Mouse (Mus musculus) mouse embryonic stem cell (cell line): ENCODE results near the gene Arl10.
"Not testable (repeated sequence)": the region's sequence is repeated elsewhere in the genome, so short reads cannot be mapped to it uniquely, and the experiment has no call there.

Source experiments
- in situ Hi-C, 2 experiments: fragments of 300-500 bp; cut with MboI; formaldehyde crosslinking; loops; 1 replicate in 1 of 2; 3 replicates in 1 of 2; pipeline ENCODE4 v1.14.3; 2019 to 2020; ENCODE audit warnings: low sequenced_read_pairs in 2 of 2, low pct_unique_long_range_greater_than_20kb in 1 of 2, mixed read lengths in 1 of 2; ENCODE audit not compliant: unreplicated experiment in 1 of 2

Gene Arl10

GRCm38 (mm10) chr13:54608666-54609065 lies 33.9 kb downstream of the Arl10 start:
- in situ Hi-C loops: no loop called here

GRCm38 (mm10) chr13:54609301-54609700 lies 34.5 kb downstream of the Arl10 start:
- in situ Hi-C loops: no loop called here

- in situ Hi-C loops: no loop called here
Measured at GRCm38 (mm10) chr13:54610613-54610971, 35.8 kb downstream of the Arl10 start.

GRCm38 (mm10) chr13:54610972-54611754 lies 36.3 kb downstream of the Arl10 start, which contains the start of gene Cltb:
Gene Cltb, minus strand, starts transcription at chr13:54611344.
- in situ Hi-C loops: no loop called here

GRCm38 (mm10) chr13:54613141-54613540 lies 38.3 kb downstream of the Arl10 start:
- in situ Hi-C loops: not testable (repeated sequence)

GRCm38 (mm10) chr13:54616307-54616706 lies 41.5 kb downstream of the Arl10 start:
- in situ Hi-C loops: no loop called here

- in situ Hi-C loops: no loop called here
Measured at GRCm38 (mm10) chr13:54616998-54617397, 42.2 kb downstream of the Arl10 start.

- in situ Hi-C loops: no loop called here
Measured at GRCm38 (mm10) chr13:54621155-54621932, 46.5 kb downstream of the Arl10 start, which contains the start of gene Faf2. Gene Faf2, plus strand, starts transcription at chr13:54621784.

GRCm38 (mm10) chr13:54621960-54622521 lies 47.2 kb downstream of the Arl10 start:
- in situ Hi-C loops: no loop called here

- in situ Hi-C loops: no loop called here
Measured at GRCm38 (mm10) chr13:54629128-54629527, 54.3 kb downstream of the Arl10 start.
